Mouse (Mus musculus) hindbrain, embryonic 15.5 days (tissue): ENCODE data around the gene Tnfrsf9. TPM values are rescaled to one million over a fixed set of nuclear protein-coding genes. Genes with fewer than 3 reads are reported as not detected.

Source experiments
- ATAC-seq: fragments of 200-750 bp; cut with Nextera tagmentation; 2 replicates; pipeline ENCODE4 v1.8.0; 2017; ENCODE audit warnings: low read depth, moderate number of reproducible peaks, moderate TSS enrichment; ENCODE audit not compliant: low FRiP score
- H3K27ac ChIP-seq: fragments of 300-500 bp; sonication (generic); replicated peaks from 2 replicates; pipeline ENCODE4 v1.5.1; 2015; ENCODE audit warnings: mild to moderate bottlenecking, inconsistent platforms
- H3K27me3 ChIP-seq: fragments of 300-500 bp; sonication (generic); 2 replicates; pipeline ENCODE4 v1.6.1; 2015; ENCODE audit warnings: control low read depth, inconsistent platforms
- H3K36me3 ChIP-seq: fragments of 300-500 bp; sonication (generic); 2 replicates; pipeline ENCODE4 v1.6.1; 2015; ENCODE audit warnings: control low read depth, inconsistent platforms
- H3K4me1 ChIP-seq: fragments of 300-500 bp; sonication (generic); replicated peaks from 2 replicates; pipeline ENCODE4 v1.6.1; 2015; ENCODE audit warnings: control low read depth, inconsistent platforms
- H3K4me2 ChIP-seq: fragments of 300-500 bp; sonication (generic); 2 replicates; pipeline ENCODE4 v1.6.1; 2015; ENCODE audit warnings: moderate library complexity, mild to moderate bottlenecking, inconsistent platforms
- H3K4me3 ChIP-seq: fragments of 300-500 bp; sonication (generic); 2 replicates; pipeline ENCODE4 v1.5.1; 2015; ENCODE audit warnings: mild to moderate bottlenecking, inconsistent platforms
- H3K9ac ChIP-seq: fragments of 300-500 bp; sonication (generic); 2 replicates; pipeline ENCODE4 v1.6.1; 2015; ENCODE audit warnings: inconsistent platforms
- H3K9me3 ChIP-seq: fragments of 300-500 bp; sonication (generic); 2 replicates; pipeline ENCODE4 v1.6.1; 2016; ENCODE audit warnings: control low read depth, inconsistent platforms
- WGBS: fragments of 180-500 bp; shearing (Covaris S2); methylation state at CpG from one replicate; pipeline ENCODE4 v1.1.7; 2015; 5-methylcytosine and 5-hydroxymethylcytosine counted together
- polyA plus RNA-seq: library from polyadenylated mRNA; unstranded; fragments of >200 nt; fragmentation: Nextera tagmentation; extraction: Ambion mirVana; gene quantifications from 2 replicates; pipeline ENCODE4 v1.2.1, GENCODE M21; 2015

Gene Tnfrsf9
- polyA plus RNA-seq, 1 experiment from 2014 or later, result 0.34 TPM

DNA sequence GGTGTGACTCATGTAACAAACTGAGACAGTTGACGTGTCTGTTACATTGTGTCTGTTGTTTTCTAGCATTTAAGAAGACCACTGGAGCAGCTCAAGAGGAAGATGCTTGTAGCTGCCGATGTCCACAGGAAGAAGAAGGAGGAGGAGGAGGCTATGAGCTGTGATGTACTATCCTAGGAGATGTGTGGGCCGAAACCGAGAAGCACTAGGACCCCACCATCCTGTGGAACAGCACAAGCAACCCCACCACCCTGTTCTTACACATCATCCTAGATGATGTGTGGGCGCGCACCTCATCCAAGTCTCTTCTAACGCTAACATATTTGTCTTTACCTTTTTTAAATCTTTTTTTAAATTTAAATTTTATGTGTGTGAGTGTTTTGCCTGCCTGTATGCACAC is 30.3 kb downstream of the Tnfrsf9 start:
- Histone ChIP-seq H3K9me3 (no peaks in the 10 kb centered on the region), H3K27me3 (no peaks in the 10 kb centered on the region), H3K4me1 (no peaks in the 10 kb centered on the region), H3K4me2 (no peak overlapping the region), H3K27ac (no peak overlapping the region), H3K36me3 (no peaks in the 10 kb centered on the region), H3K4me3 (no peak overlapping the region), H3K9ac (no peak overlapping the region)
- WGBS, result 95% methylated on average over 7 of the region's 7 CpGs
- no peak for ATAC-seq

GRCm38 (mm10) chr4:150950972-150951371 is 36.6 kb downstream of the Tnfrsf9 start:
- H3K4me3 ChIP-seq, result no peak overlapping the region
- no peaks in the 10 kb centered on the region for H3K36me3 ChIP-seq
- H3K9ac ChIP-seq, result no peak overlapping the region
- no peak overlapping the region for H3K4me2 ChIP-seq
- 91% methylated on average over 10 of the region's 10 CpGs for WGBS
- ATAC-seq, result no peak
- H3K27ac ChIP-seq, result no peak overlapping the region
- H3K4me1 ChIP-seq, result no peaks in the 10 kb centered on the region
- H3K27me3 ChIP-seq, result no peaks in the 10 kb centered on the region
- no peaks in the 10 kb centered on the region for H3K9me3 ChIP-seq

DNA sequence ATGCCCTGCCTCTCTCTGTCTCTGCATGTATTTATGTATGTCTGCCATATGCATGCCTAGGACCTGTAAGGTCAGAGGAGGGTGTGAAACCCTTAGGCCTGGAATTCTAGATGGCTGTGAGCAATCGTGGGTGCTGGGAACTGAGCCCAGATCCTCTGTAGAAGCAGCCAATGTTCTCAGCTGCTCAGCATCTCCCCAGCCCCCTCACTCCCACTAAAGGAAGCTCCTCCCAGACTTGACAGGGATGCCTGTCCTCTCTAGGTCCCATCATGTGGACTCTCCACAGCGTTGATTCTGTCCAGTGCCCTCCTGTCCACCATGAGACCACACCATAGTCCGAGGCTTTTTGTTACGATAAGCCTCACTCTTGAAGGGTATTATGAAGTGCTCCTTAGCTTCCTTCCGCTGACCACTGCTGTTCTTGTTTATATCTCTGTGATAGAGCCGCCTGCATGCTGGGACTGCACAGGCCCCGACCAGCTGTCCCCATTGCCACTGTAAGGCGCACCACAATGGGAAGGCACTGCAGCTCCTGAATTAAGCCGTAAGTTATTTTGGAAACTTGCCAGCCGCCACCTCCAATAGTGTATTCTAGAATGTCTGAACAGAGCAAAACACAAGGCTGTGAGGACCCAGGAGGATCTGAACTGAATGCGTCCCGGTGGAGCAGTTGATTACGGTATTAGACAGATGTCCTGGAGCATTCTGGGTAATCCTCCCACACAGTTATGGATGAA is 42.2 kb downstream of the Tnfrsf9 start:
- Histone ChIP-seq H3K4me1 (peaks cover 7% of the 10 kb centered on the region; the same call in 1 of the 2 replicates), H3K4me3 (no peak overlapping the region), H3K4me2 (no peak overlapping the region), H3K9ac (no peak overlapping the region), H3K9me3 (no peaks in the 10 kb centered on the region), H3K27ac (peak overlapping the region; percentile 67), H3K27me3 (no peaks in the 10 kb centered on the region), H3K36me3 (no peaks in the 10 kb centered on the region)
- WGBS, result 39% methylated on average over 13 of the region's 13 CpGs
- peak; percentile 81 for ATAC-seq

- Histone ChIP-seq H3K27me3 (no peaks in the 10 kb centered on the region), H3K4me2 (no peak overlapping the region), H3K27ac (peak overlapping the region; percentile 67; the same call in 1 of the 2 replicates), H3K4me1 (peaks cover 7% of the 10 kb centered on the region; the same call in 1 of the 2 replicates), H3K9ac (no peak overlapping the region), H3K4me3 (no peak overlapping the region), H3K36me3 (no peaks in the 10 kb centered on the region), H3K9me3 (no peaks in the 10 kb centered on the region)
- ATAC-seq, result no peak
- 33% methylated on average over 1 of the region's 1 CpGs for WGBS
Measured at GRCm38 (mm10) chr4:150957106-150957458, 42.7 kb downstream of the Tnfrsf9 start.

DNA sequence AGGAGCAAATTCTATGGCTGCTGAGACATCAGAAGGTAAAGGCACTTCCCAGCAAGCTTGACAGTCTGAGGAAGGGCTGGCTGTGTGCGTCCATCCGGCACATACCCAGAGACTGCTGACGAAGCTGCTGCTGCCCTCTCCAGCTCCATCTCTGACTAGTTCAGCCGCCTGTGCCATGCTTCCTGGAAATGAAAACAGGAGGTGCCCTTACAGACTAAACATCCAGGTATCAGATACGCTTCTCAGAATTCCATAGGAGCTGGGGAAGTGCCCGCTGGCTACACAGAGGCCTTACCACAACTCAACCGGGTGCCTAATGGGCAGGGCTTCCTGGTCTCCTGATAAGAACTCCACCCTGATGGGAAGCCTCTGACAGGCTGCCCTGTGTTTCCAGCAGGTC is 44.2 kb downstream of the Tnfrsf9 start:
- Histone ChIP-seq H3K27me3 (no peaks in the 10 kb centered on the region), H3K4me2 (no peak overlapping the region), H3K9ac (no peak overlapping the region), H3K4me1 (peaks cover 7% of the 10 kb centered on the region; the same call in 1 of the 2 replicates), H3K4me3 (no peak overlapping the region), H3K36me3 (no peaks in the 10 kb centered on the region), H3K27ac (no peak overlapping the region), H3K9me3 (no peaks in the 10 kb centered on the region)
- 84% methylated on average over 7 of the region's 7 CpGs for WGBS
- ATAC-seq, result no peak

DNA sequence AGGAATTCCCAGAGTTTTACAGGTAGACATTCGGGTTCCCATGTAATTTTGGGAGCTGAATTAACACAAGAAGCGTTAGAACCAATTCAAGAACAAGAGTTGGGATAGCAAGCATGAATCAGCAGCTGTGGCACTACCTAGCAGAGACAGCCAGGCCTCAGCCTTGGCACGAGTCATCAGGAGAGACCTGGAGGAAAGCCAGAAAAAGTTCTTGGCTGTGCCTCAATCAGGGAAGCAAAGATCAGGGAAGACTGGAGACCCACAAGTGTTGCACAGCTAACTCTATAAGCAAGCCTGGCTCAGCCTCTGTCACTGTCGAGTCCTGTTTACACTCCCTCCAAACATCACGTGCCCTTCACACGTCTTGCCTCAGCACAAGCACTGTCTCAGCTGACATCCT is 47.9 kb downstream of the Tnfrsf9 start:
- no peak for ATAC-seq
- H3K9ac ChIP-seq, result no peak overlapping the region
- no peak overlapping the region for H3K27ac ChIP-seq
- H3K4me3 ChIP-seq, result no peak overlapping the region
- peaks cover 6% of the 10 kb centered on the region for H3K4me1 ChIP-seq
- no peak overlapping the region for H3K4me2 ChIP-seq
- H3K36me3 ChIP-seq, result no peaks in the 10 kb centered on the region
- no peaks in the 10 kb centered on the region for H3K9me3 ChIP-seq
- H3K27me3 ChIP-seq, result no peaks in the 10 kb centered on the region
- WGBS, result 67% methylated on average over 6 of the region's 6 CpGs

GRCm38 (mm10) chr4:150963711-150964110 is 49.3 kb downstream of the Tnfrsf9 start:
- H3K9ac ChIP-seq, result no peak overlapping the region
- no peaks in the 10 kb centered on the region for H3K27me3 ChIP-seq
- ATAC-seq, result no peak
- no peaks in the 10 kb centered on the region for H3K36me3 ChIP-seq
- H3K4me2 ChIP-seq, result no peak overlapping the region
- no peak overlapping the region for H3K4me3 ChIP-seq
- peaks cover 6% of the 10 kb centered on the region for H3K4me1 ChIP-seq
- H3K9me3 ChIP-seq, result no peaks in the 10 kb centered on the region
- H3K27ac ChIP-seq, result no peak overlapping the region
- 75% methylated on average over 2 of the region's 2 CpGs for WGBS

GRCm38 (mm10) chr4:150964635-150965554 is 50.5 kb downstream of the Tnfrsf9 start:
- WGBS, result 14% methylated on average over 25 of the region's 25 CpGs
- no peak overlapping the region for H3K4me3 ChIP-seq

DNA sequence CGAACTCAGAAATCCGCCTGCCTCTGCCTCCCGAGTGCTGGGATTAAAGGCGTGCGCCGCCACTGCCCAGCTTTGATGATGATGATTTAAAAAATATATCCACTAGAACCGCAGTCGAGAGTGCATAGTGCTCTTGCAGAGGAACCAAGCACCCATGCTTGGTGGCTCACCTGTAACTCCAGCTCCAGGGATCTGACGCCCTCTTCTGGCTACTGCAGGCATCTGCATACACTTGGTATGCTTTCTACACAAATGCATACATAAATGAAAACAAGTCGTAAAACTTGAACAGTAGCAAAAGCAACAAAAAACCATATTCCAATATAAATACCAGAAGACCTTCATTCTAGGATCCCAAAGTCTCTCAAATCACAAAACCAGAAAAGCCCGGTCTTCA is 51.2 kb downstream of the Tnfrsf9 start:
- Histone ChIP-seq H3K9me3 (no peaks in the 10 kb centered on the region), H3K4me1 (peaks cover 6% of the 10 kb centered on the region), H3K27me3 (no peaks in the 10 kb centered on the region), H3K4me3 (no peak overlapping the region), H3K36me3 (no peaks in the 10 kb centered on the region), H3K9ac (no peak overlapping the region), H3K4me2 (no peak overlapping the region), H3K27ac (no peak overlapping the region)
- WGBS, result 71% methylated on average over 11 of the region's 11 CpGs
- ATAC-seq, result no peak

More at GRCm38 (mm10) chr4:150964635-150965554, 50.5 kb downstream of the Tnfrsf9 start:
- 0 out of 2 replicates have a peak, but pooled peaks have one; percentile 59 for ATAC-seq
- Histone ChIP-seq H3K36me3 (no peaks in the 10 kb centered on the region), H3K27me3 (no peaks in the 10 kb centered on the region), H3K4me2 (peak overlapping the region; percentile 38), H3K27ac (no peak overlapping the region), H3K4me1 (peaks cover 6% of the 10 kb centered on the region), H3K9me3 (no peaks in the 10 kb centered on the region), H3K9ac (no peak overlapping the region)

GRCm38 (mm10) chr4:150966556-150966955 is 52.2 kb downstream of the Tnfrsf9 start:
- 21% methylated on average over 7 of the region's 7 CpGs for WGBS
- Histone ChIP-seq H3K4me3 (no peak overlapping the region), H3K4me2 (no peak overlapping the region), H3K36me3 (no peaks in the 10 kb centered on the region), H3K9me3 (no peaks in the 10 kb centered on the region), H3K9ac (no peak overlapping the region), H3K4me1 (peaks cover 6% of the 10 kb centered on the region), H3K27ac (no peak overlapping the region), H3K27me3 (no peaks in the 10 kb centered on the region)
- no peak for ATAC-seq

DNA sequence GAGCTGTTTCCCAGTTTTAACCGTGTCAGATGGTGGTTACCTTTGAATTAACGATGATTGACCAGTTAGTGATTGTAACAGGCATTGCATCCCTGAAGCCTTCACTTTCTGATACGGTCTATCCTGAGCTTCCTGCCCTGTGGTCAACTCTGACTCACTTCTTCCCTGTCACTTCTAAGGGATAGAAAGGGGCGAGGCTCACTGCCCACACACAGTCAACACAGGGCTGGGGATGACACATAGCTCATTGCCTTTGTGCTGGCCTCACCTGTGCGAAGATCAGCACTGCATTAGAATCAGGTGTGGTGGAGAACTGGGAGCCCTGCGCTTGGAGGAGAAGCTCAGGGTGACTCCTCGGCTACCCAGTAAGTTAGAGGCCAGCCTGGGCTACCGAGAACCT is 54.6 kb downstream of the Tnfrsf9 start:
- Histone ChIP-seq H3K4me1 (peaks cover 6% of the 10 kb centered on the region), H3K27me3 (no peaks in the 10 kb centered on the region), H3K36me3 (no peaks in the 10 kb centered on the region), H3K27ac (no peak overlapping the region), H3K4me3 (no peak overlapping the region), H3K9ac (no peak overlapping the region), H3K4me2 (no peak overlapping the region), H3K9me3 (no peaks in the 10 kb centered on the region)
- no peak for ATAC-seq
- 93% methylated on average over 8 of the region's 8 CpGs for WGBS

DNA sequence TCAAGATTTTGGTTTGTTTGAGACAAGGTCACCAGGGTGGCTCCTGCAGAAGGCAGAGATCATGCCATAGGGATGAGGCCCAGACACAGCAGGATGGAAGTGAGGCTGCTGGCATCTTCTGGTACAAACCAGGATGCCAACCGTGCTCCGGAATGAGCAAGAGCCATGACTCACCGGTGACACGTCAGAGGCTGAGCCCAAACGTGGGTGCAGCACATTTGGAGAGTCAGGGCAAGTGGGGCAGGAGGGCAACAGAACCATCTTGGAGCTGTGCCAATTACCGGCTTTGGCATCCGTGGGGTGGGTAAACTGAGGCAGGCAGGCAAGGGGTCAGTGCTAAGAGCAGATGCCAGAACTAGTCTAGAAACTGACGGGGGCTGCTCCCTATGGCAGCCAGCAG is 58.9 kb downstream of the Tnfrsf9 start:
- Histone ChIP-seq H3K4me2 (no peak overlapping the region), H3K4me3 (no peak overlapping the region), H3K36me3 (no peaks in the 10 kb centered on the region), H3K9me3 (no peaks in the 10 kb centered on the region), H3K27me3 (no peaks in the 10 kb centered on the region), H3K9ac (no peak overlapping the region), H3K4me1 (no peaks in the 10 kb centered on the region), H3K27ac (no peak overlapping the region)
- 79% methylated on average over 8 of the region's 8 CpGs for WGBS
- ATAC-seq, result no peak
